In the genomic region with DNA sequence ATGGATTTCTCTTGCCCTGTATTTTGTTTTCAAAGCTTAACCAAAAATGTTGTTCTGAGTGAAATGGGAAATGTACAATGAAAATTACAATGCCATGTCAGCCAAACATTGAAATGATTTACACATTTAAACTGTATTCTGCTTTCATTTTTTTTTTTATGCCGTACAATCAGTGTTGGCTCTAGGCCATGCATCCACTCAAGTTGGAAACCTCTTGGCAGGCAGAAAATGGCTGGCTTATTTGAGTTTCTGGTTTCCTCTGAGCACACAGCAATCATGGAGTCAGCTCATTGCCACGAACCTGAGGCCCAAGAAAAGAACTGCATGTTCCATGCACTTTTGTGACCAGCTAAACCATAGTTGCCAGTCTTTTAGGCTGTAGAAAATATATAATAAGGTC, we compare ENCODE assay signal across 37 mouse cellular contexts. TPM values are rescaled to one million over a fixed set of nuclear protein-coding genes. Genes with fewer than 3 reads are reported as not detected.
DNase-seq lines count a peak whose midpoint lies in the region; ATAC-seq and TF ChIP-seq lines count a peak whose summit lies in the region.
"Had no signal": no experiment of that assay in that cellular context is flagged by ENCODE, and none has a peak within 500 bp of the region (broad histone marks: within the 10 kb centered on the region; RNA-seq: fewer than 3 reads in every experiment).

No protein-coding gene starts in this region.

- no peaks in the 10 kb centered on the region for H3K4me1 ChIP-seq in hindbrain, postnatal 0 days (ENCODE audit: insufficient read depth, low read length)
- H3K4me1 ChIP-seq in hindbrain, embryonic 14.5 days (replicated peaks; ENCODE audit: control insufficient read depth, insufficient read depth, low read length): no peaks in the 10 kb centered on the region
- H3K4me1 ChIP-seq in embryonic facial prominence, embryonic 15.5 days: 0 out of 2 replicates have a peak, but pooled peaks cover 3% of the 10 kb centered on the region
- H3K4me1 ChIP-seq: heart, embryonic 10.5 days; heart, embryonic 15.5 days; hindbrain, embryonic 12.5 days; kidney, embryonic 15.5 days; limb, embryonic 13.5 days; liver, embryonic 12.5 days; midbrain, embryonic 15.5 days; neural tube, embryonic 15.5 days; stomach, embryonic 15.5 days had no signal

- no peak overlapping the region for H3K9ac ChIP-seq in hindbrain, postnatal 0 days (replicated peaks; ENCODE audit: low read length)
- no peak overlapping the region for H3K9ac ChIP-seq in hindbrain, embryonic 14.5 days
- H3K9ac ChIP-seq in embryonic facial prominence, embryonic 15.5 days: no peak overlapping the region
- H3K9ac ChIP-seq: forebrain, embryonic 15.5 days; heart, embryonic 15.5 days; hindbrain, embryonic 12.5 days; kidney, embryonic 15.5 days; limb, embryonic 13.5 days; liver, embryonic 12.5 days; liver, postnatal 0 days; midbrain, embryonic 15.5 days; neural tube, embryonic 15.5 days; stomach, embryonic 15.5 days had no signal

- H3K27ac ChIP-seq in hindbrain, postnatal 0 days: no peak overlapping the region
- no peak overlapping the region for H3K27ac ChIP-seq in hindbrain, embryonic 14.5 days
- peak overlapping the region; percentile 74 for H3K27ac ChIP-seq in embryonic facial prominence, embryonic 15.5 days (replicated peaks)
- H3K27ac ChIP-seq: forebrain, embryonic 15.5 days; gastrocnemius, adult 2 months; heart, embryonic 10.5 days; heart, embryonic 15.5 days; hindbrain, embryonic 12.5 days; kidney, embryonic 15.5 days; left cerebral cortex, adult 2 months; limb, embryonic 13.5 days; liver, embryonic 12.5 days; macrophage; midbrain, embryonic 15.5 days; neural tube, embryonic 15.5 days; stomach, embryonic 15.5 days had no signal

- peak; percentile 42 for DNase-seq in hindbrain, postnatal 0 days (ENCODE audit: low spot score)
- DNase-seq in hindbrain, embryonic 14.5 days (ENCODE audit: low spot score): no peak
- DNase-seq in NIH3T3 (ENCODE audit: low read depth): peak; percentile 60
- DNase-seq in brain, adult 2 months (ENCODE audit: low read depth, low spot score): peak; percentile 16
- DNase-seq: adrenal gland, postnatal 10 days; cerebellum, adult 2 months; cerebellum, postnatal 25 days; gastrocnemius, adult 2 months; kidney, adult 18-20 months; kidney, postnatal 25 days; liver, postnatal 0 days; lung, postnatal 10 days; retina, postnatal 1 day; right cerebral cortex, postnatal 14 days had no signal

- WGBS in hindbrain, postnatal 0 days: 42% methylated on average over 2 of the region's 2 CpGs
- WGBS in hindbrain, embryonic 14.5 days: 63% methylated on average over 2 of the region's 2 CpGs
- WGBS in embryonic facial prominence, embryonic 15.5 days: 14% methylated on average over 2 of the region's 2 CpGs

- no peak for TF ChIP-seq CTCF in hindbrain, postnatal 0 days (IDR thresholded peaks at IDR 0.05; ENCODE audit: low read depth)

- no peak for ATAC-seq in hindbrain, postnatal 0 days
- ATAC-seq in hindbrain, embryonic 14.5 days (ENCODE audit: low FRiP score): no peak
- ATAC-seq in embryonic facial prominence, embryonic 15.5 days (ENCODE audit: insufficient number of reproducible peaks, low FRiP score, low TSS enrichment, low read depth): no peak
- ATAC-seq in inflammation-experienced regulatory T-cells, adult 6 months: no peak
- ATAC-seq: forebrain, embryonic 15.5 days; liver, embryonic 12.5 days; liver, postnatal 0 days; midbrain, embryonic 15.5 days had no signal

- no peaks in the 10 kb centered on the region for H3K36me3 ChIP-seq in hindbrain, postnatal 0 days (ENCODE audit: insufficient read depth, low read length)
- no peaks in the 10 kb centered on the region for H3K36me3 ChIP-seq in hindbrain, embryonic 14.5 days (replicated peaks; ENCODE audit: control insufficient read depth, insufficient read depth)
- H3K36me3 ChIP-seq in embryonic facial prominence, embryonic 15.5 days: no peaks in the 10 kb centered on the region
- H3K36me3 ChIP-seq: forebrain, embryonic 15.5 days; heart, embryonic 10.5 days; heart, embryonic 15.5 days; hindbrain, embryonic 12.5 days; kidney, embryonic 15.5 days; limb, embryonic 13.5 days; liver, embryonic 12.5 days; midbrain, embryonic 15.5 days; neural tube, embryonic 15.5 days; stomach, embryonic 15.5 days had no signal

- H3K4me3 ChIP-seq in hindbrain, postnatal 0 days (ENCODE audit: low read length): no peak overlapping the region
- no peak overlapping the region for H3K4me3 ChIP-seq in hindbrain, embryonic 14.5 days (replicated peaks; ENCODE audit: low read length)
- H3K4me3 ChIP-seq in embryonic facial prominence, embryonic 15.5 days (replicated peaks): no peak overlapping the region
- H3K4me3 ChIP-seq: forebrain, embryonic 15.5 days; gastrocnemius, adult 2 months; heart, embryonic 10.5 days; heart, embryonic 15.5 days; hindbrain, embryonic 12.5 days; kidney, embryonic 15.5 days; left cerebral cortex, adult 2 months; limb, embryonic 13.5 days; liver, embryonic 12.5 days; midbrain, embryonic 15.5 days; neural tube, embryonic 15.5 days; stomach, embryonic 15.5 days had no signal

- no peaks in the 10 kb centered on the region for H3K9me3 ChIP-seq in hindbrain, postnatal 0 days (ENCODE audit: low read length)
- no peaks in the 10 kb centered on the region for H3K9me3 ChIP-seq in hindbrain, embryonic 14.5 days (ENCODE audit: control insufficient read depth, low read length)
- H3K9me3 ChIP-seq in embryonic facial prominence, embryonic 15.5 days (replicated peaks): no peaks in the 10 kb centered on the region
- H3K9me3 ChIP-seq: forebrain, embryonic 15.5 days; heart, embryonic 10.5 days; heart, embryonic 15.5 days; hindbrain, embryonic 12.5 days; kidney, embryonic 15.5 days; limb, embryonic 13.5 days; liver, embryonic 12.5 days; midbrain, embryonic 15.5 days; neural tube, embryonic 15.5 days; stomach, embryonic 15.5 days had no signal

- H3K4me2 ChIP-seq in hindbrain, postnatal 0 days (ENCODE audit: low read depth, low read length): no peak overlapping the region
- H3K4me2 ChIP-seq in hindbrain, embryonic 14.5 days (replicated peaks): no peak overlapping the region
- H3K4me2 ChIP-seq in embryonic facial prominence, embryonic 15.5 days (replicated peaks): no peak overlapping the region
- H3K4me2 ChIP-seq: forebrain, embryonic 15.5 days; heart, embryonic 15.5 days; hindbrain, embryonic 12.5 days; kidney, embryonic 15.5 days; limb, embryonic 13.5 days; liver, embryonic 12.5 days; midbrain, embryonic 15.5 days; neural tube, embryonic 15.5 days; stomach, embryonic 15.5 days had no signal

- no peaks in the 10 kb centered on the region for H3K27me3 ChIP-seq in hindbrain, postnatal 0 days (ENCODE audit: insufficient read depth, low read length)
- no peaks in the 10 kb centered on the region for H3K27me3 ChIP-seq in hindbrain, embryonic 14.5 days (ENCODE audit: control insufficient read depth, insufficient read depth, low read length)
- H3K27me3 ChIP-seq in embryonic facial prominence, embryonic 15.5 days: no peaks in the 10 kb centered on the region
- H3K27me3 ChIP-seq: CH12.LX; forebrain, embryonic 15.5 days; heart, embryonic 15.5 days; hindbrain, embryonic 12.5 days; kidney, embryonic 15.5 days; limb, embryonic 13.5 days; liver, embryonic 12.5 days; midbrain, embryonic 15.5 days; neural tube, embryonic 15.5 days; stomach, embryonic 15.5 days had no signal

RNA-seq across cellular contexts. Expression of a gene that starts 50.5 kb away (rescaled TPM):
- not detected in 2 replicates for total RNA-seq in hindbrain, postnatal 0 days (2014; rRNA removed)
- polyA plus RNA-seq in hindbrain, postnatal 0 days (2015; fragmentation: Nextera tagmentation; extraction: Ambion mirVana): not detected in 2 replicates
- not detected in 2 replicates for polyA plus RNA-seq in hindbrain, embryonic 14.5 days (2014; fragmentation: Nextera tagmentation; extraction: Ambion mirVana)
- not detected in 2 replicates for polyA plus RNA-seq in embryonic facial prominence, embryonic 15.5 days (2015; fragmentation: Nextera tagmentation; extraction: Ambion mirVana)
- not detected for polyA plus RNA-seq in inflammation-experienced regulatory T-cells, adult 6 months (2017; shearing (Covaris generic))
- total RNA-seq: CH12.LX; ES-E14; granulocyte monocyte progenitor cell, adult 5-6 weeks; layer of hippocampus, adult 18-20 months; layer of hippocampus, postnatal 10 days; left cerebral cortex, adult 2 months; megakaryocyte-erythroid progenitor cell, adult 5-6 weeks had no signal
- polyA plus RNA-seq: C2C12; cerebellum, adult 2 months; embryonic facial prominence, embryonic 11.5 days; forebrain, embryonic 15.5 days; heart, embryonic 15.5 days; hindbrain, embryonic 12.5 days; kidney, embryonic 15.5 days; limb, embryonic 13.5 days; liver, embryonic 12.5 days; liver, postnatal 0 days; macrophage; midbrain, embryonic 15.5 days; neural tube, embryonic 15.5 days; small intestine, adult 2 months; stomach, embryonic 15.5 days had no signal
